Mouse (Mus musculus): ENCODE data around the gene 4933405L10Rik.

Gene 4933405L10Rik

GRCm38 (mm10) chr8:105700966-105701824 lies 6.3 kb upstream of the 4933405L10Rik start, which contains the start of the genes Acd and Pard6a:
Gene Acd (minus strand): TSS chr8:105701102.
Gene Pard6a (plus strand): TSS chr8:105701148.
- peak; percentile 95 for DNase-seq (ENCODE audit: low spot score)

GRCm38 (mm10) chr8:105702001-105702401 lies 5.5 kb upstream of the 4933405L10Rik start:
- DNase-seq (ENCODE audit: low spot score), result no peak

GRCm38 (mm10) chr8:105702731-105703415 lies 4.6 kb upstream of the 4933405L10Rik start:
- no peak for DNase-seq (ENCODE audit: low spot score)

DNA sequence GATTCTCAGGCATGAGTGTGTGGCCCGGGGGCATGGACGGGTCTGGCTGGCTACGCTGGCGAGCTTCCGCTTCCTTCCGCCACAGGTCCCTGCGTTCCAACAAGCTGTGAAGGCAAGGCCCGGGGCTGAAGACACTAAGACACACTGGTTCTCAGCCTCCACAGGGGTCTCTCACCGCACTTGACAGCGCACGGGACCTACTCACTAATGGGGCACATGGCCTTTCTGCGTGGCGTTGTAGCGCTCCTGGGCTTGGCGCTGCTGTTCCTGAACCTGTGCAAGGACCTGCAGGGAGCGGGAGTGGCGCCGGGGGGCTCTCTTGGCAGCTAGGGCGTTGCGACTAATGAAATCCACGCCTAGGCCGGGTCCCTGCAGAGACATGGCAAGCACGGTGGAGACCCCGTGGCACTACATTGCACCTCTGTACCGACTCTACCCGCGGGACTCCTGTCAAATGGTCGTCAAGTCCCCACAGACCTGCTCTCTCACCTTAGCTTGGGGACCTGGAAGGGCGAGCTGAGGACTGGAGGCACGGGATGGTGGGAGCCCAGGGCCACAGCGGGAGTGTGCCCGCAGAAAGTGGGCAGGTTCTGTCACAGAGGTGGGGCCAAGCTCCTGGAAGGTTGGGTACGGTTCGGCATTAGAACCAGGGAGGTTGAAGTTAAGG lies 3.2 kb upstream of the 4933405L10Rik start:
- DNase-seq (ENCODE audit: low spot score), result no peak

- no peak for DNase-seq (ENCODE audit: low spot score)
Measured at GRCm38 (mm10) chr8:105704955-105705354, 2.5 kb upstream of the 4933405L10Rik start.

DNA sequence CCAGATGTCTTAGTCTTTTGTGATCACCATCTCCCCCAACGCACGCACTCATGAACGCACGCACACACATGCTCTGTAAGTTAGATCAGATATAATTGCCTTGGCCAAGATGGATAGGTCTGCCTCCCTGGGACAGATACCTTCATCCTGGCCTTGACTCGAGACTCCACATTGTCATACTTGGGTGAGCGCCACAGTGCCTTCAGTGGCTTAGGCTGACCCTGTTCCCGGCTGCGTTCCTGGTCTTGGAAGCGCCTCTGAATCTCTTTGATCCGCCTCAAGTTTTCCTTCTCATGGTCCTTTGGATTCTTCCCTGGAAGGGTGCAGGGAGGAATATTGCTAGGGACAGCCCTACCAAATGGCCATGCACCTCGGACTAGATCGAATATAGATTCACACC lies 1.0 kb upstream of the 4933405L10Rik start:
- no peak for DNase-seq (ENCODE audit: low spot score)

DNA sequence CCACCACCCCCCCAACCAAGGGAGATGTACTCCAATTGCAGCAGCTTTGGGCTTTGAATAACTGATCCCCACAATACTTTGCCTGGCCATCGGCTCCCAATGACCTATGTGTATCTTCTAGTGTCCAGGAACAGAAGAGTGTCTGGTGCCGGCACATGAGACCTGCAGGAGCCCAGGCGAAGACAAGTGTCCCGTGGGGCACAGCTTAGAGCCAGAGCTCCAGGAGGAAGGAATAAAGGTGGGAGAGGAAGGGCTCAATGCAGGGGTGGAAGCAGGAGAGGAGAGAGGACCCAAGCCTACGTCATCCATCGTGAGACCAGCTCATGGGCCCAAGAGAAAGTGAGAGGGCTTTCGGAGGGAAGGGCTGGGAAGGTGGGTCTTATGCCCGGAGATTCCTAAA lies 1.2 kb downstream of the 4933405L10Rik start:
- no peak for DNase-seq (ENCODE audit: low spot score)

DNA sequence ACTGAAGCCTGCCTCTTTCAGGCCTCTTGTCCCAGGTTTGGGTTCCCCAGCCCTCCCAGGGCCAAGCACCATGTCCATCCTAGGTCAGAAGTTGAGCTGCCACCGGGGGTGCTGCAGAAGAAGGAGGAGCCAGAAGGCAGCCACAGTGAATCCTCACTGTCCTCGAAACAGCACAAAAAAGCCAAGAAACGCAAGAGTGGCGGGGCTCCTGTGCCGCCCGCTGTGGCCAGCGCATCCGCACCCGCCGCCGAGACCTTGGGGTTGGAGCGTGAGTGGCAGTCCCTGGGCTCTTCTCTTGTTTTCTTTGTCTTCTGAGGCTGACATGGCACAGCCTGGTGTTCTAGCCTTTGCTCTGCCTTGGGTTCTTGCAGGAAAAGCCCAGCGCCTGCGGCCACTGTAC lies 1.9 kb downstream of the 4933405L10Rik start:
- DNase-seq (ENCODE audit: low spot score), result no peak

- no peak for DNase-seq (ENCODE audit: low spot score)
Measured at GRCm38 (mm10) chr8:105712286-105712685, 4.8 kb downstream of the 4933405L10Rik start.

DNA sequence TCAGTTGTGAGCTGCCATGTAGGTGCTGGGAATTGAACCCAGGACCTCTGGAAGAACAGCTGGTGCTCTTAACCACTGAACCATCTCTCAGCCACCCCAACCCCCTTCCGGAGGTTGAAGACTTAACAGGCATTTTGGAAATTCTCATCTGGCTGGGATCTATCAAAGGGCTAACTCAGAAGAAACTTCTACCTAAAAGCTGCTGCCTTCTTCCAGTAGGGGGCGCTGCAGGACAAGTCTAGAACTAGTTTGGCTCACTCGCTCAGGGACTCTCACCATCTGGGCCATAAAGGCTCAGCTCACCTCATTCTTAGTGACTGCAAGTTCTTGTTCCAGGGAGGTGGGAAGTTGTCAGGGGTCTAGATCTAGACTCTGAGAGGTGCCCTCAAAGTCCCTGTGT lies 6.7 kb downstream of the 4933405L10Rik start:
- peak; percentile 70 for DNase-seq (ENCODE audit: low spot score)

DNA sequence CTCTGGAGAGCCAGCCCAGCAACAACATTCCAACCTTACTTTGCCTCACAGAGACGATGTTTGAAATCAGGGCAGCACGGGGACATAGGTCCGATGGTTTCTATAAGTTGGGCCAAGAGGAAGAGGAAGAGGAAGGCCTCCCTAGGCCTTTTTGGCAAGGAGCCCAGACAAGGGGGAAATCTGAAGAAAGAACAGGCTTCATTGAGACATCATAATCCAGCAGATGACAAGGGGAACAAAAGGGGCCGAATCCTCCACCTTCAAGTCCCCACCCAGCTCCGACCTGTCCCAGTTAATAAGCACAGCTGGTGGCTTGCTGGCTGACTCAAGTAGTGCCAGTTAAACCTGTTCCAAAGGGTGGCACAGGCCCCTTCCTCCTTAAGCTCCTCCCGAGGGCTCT lies 7.6 kb downstream of the 4933405L10Rik start:
- DNase-seq (ENCODE audit: low spot score), result no peak

DNA sequence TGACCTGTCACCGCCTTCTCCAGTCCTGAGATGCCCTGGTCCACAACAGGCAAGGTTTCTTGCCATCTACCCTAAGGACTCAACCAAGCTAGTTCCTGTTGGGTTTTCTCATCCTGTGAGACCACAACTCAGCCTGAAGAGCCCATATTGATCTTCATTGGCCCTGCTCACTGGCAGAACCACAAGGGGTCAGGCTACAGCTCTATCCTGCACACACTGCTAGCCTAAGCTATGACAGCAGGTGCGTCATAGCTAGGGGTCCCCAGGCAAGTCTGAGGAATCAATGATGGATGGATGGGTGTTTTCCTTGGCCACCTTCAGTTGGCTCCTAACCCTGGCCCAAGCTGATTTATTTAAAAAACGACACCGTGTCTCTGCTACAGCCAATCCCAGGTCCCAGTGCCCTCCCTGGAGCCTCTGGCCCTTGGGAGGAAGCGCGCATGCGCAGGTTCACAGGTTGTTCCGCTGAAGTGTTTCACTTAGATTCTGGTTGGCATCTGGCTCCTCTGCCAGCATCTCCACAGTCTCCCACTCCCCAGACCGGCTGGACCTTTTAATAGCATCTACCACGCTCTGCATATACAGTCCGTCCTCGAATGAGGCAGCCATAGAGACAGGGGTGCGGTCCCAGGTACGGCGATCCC lies 9.0 kb downstream of the 4933405L10Rik start:
- DNase-seq (ENCODE audit: low spot score), result no peak

- DNase-seq (ENCODE audit: low spot score), result no peak
Measured at GRCm38 (mm10) chr8:105719637-105720036, 12.2 kb downstream of the 4933405L10Rik start.

DNA sequence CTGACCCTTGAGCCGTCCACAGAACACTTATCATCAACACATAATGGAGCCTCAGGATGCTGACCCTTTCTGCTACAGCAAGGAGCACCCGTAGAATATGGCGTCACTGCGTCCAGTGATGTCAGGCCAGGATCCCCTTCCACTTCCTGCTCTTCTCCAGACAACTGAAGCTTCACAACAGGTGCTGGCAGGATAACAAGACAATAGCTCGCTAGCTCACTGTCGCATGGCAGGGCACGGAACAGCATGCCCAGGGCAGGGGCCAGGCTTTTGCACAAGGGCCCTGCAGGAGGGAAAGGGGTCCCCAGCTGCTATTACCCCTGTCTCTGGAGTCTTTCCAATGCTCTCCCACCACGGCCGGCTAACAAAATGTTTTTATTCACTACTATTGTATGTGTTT lies 15.4 kb downstream of the 4933405L10Rik start:
- no peak for DNase-seq (ENCODE audit: low spot score)

- DNase-seq (ENCODE audit: low spot score), result no peak
Measured at GRCm38 (mm10) chr8:105725726-105726125, 18.3 kb downstream of the 4933405L10Rik start.

DNA sequence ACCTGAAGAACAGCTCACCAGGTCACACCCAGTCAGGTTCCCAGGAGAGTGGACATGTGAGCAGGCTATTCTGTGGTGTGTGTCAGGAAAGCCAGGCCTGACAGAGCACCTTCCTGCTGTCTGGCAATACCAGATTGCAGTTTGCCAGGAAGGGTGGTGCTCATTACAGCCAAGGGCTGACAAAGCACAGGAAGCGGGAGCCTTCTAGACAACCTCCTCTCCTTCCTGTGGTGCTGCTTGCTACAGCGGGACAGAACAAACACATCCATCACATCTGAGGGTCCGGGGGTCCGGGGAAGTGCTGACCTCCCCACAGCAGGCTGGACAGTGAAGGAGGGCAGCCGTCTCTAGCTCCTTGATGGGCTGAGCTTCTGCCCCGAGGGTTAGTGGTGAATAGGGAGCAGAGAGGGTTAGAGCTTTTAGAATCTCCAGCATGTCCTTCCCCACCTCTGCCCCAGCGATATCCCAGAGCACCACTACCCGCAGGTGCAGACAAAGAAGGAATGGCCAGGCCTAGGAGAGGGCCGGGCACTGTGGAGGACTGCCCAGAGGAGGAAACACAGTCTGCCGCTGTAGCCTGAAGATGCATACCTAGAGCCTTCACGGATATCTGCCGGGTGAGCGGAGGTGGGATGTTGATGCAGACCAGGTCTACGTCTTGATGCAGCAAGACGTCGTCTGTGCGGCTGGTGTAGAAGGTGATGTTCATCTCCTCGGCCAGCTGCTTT lies 20.1 kb downstream of the 4933405L10Rik start:
- DNase-seq (ENCODE audit: low spot score), result no peak

- DNase-seq (ENCODE audit: low spot score), result no peak
Measured at GRCm38 (mm10) chr8:105732186-105732585, 24.7 kb downstream of the 4933405L10Rik start.

- DNase-seq (ENCODE audit: low spot score), result no peak
Measured at GRCm38 (mm10) chr8:105739216-105739615, 31.8 kb downstream of the 4933405L10Rik start.

- no peak for DNase-seq (ENCODE audit: low spot score)
Measured at GRCm38 (mm10) chr8:105743301-105743700, 35.8 kb downstream of the 4933405L10Rik start.

GRCm38 (mm10) chr8:105750606-105751005 lies 43.2 kb downstream of the 4933405L10Rik start:
- DNase-seq (ENCODE audit: low spot score), result peak; percentile 49

DNA sequence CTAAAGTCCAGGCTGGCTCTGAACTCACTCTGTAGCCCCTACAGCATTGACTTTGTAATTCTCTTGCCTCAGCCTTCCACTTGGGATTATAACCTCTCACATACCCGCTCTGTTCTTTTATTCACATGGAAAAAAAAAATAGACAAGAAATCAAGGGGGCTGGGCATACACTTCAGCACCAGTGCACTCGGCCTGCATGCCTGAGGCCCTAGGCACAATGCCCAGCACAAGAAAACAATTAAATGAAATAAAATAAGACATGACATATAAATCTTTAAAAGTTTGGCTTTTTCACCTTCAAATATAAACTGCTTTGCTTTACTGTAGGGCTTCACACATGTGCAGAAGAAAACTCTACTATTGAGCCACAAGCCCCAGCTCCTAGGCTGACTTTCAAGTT lies 46.5 kb downstream of the 4933405L10Rik start:
- no peak for DNase-seq (ENCODE audit: low spot score)
